Mouse (Mus musculus): ENCODE data around the gene Plppr1. TPM values are rescaled to one million over a fixed set of nuclear protein-coding genes. Genes with fewer than 3 reads are reported as not detected.

Plppr1 gene
- polyA plus RNA-seq, 1 experiment: not detected

- no peaks in the 10 kb centered on the region for H3K27me3 ChIP-seq (ENCODE audit: control insufficient read depth, insufficient read depth, insufficient read length)
- no peaks in the 10 kb centered on the region for H3K79me2 ChIP-seq (ENCODE audit: control insufficient read depth, insufficient read depth)
- H3K4me3 ChIP-seq: no peak overlapping the region
- H3K36me3 ChIP-seq (ENCODE audit: control insufficient read depth, insufficient read depth): no peaks in the 10 kb centered on the region
- no peak overlapping the region for H3K4me2 ChIP-seq (ENCODE audit: low read depth)
- H3ac ChIP-seq (ENCODE audit: control insufficient read depth, insufficient read length): no peak overlapping the region
- TF ChIP-seq MYOD1 (IDR thresholded peaks at IDR 0.05; ENCODE audit: control insufficient read depth in 1 of 3, insufficient read length in 2 of 3, low read depth in 2 of 3) (no peak), SRF (IDR thresholded peaks at IDR 0.05; ENCODE audit: control insufficient read depth, insufficient read length, low read depth) (no peak), POLR2A (IDR thresholded peaks at IDR 0.05; ENCODE audit: insufficient read length, low read depth) (no peak), CEBPB (IDR thresholded peaks at IDR 0.05; ENCODE audit: insufficient read depth, poor library complexity, severe bottlenecking) (no peak), POLR2AphosphoS2 (IDR thresholded peaks at IDR 0.05; ENCODE audit: insufficient read length, low read depth) (no peak), USF1 (IDR thresholded peaks at IDR 0.05; ENCODE audit: low read depth) (no peak)
Measured at GRCm38 (mm10) chr4:49156781-49157180, 97.7 kb downstream of the Plppr1 start.

DNA sequence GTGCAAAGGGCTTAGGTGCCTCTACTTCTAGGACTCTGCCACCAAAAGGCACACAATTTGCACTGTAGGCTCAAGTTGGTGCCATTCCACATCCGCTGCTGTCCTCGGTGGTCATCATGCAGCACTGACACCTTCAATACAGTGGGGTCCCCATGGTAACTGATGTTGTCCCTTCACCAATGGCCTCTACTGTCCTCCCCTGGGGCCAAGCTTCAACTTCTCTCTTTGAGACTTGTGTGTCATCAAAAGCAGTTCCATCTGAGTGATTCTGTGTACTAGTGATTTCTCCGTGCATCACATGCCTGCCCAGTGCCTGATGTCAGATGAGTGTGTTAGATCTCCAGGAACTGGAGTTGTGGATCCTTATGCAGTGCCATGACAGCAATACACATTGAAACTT is 104.2 kb downstream of the Plppr1 start:
- Histone ChIP-seq H3K4me2 (ENCODE audit: low read depth) (no peak overlapping the region), H3K27me3 (ENCODE audit: control insufficient read depth, insufficient read depth, insufficient read length) (no peaks in the 10 kb centered on the region), H3K36me3 (ENCODE audit: control insufficient read depth, insufficient read depth) (no peaks in the 10 kb centered on the region), H3K4me3 (no peak overlapping the region), H3K79me2 (ENCODE audit: control insufficient read depth, insufficient read depth) (no peaks in the 10 kb centered on the region), H3ac (ENCODE audit: control insufficient read depth, insufficient read length) (no peak overlapping the region)
- TF ChIP-seq USF1 (IDR thresholded peaks at IDR 0.05; ENCODE audit: low read depth) (no peak), MYOG (IDR thresholded peaks at IDR 0.05; ENCODE audit: control insufficient read depth in 1 of 3, insufficient read depth in 1 of 3, insufficient read length in 2 of 3, low read depth in 2 of 3) (no peak), REST (IDR thresholded peaks at IDR 0.05; ENCODE audit: insufficient read depth, insufficient read length) (no peak), MAX (IDR thresholded peaks at IDR 0.05; ENCODE audit: low read depth) (no peak), TCF3 (IDR thresholded peaks at IDR 0.05; ENCODE audit: insufficient read length, low read depth) (no peak), SRF (IDR thresholded peaks at IDR 0.05; ENCODE audit: control insufficient read depth, insufficient read length, low read depth) (no peak), E2F4 (IDR thresholded peaks at IDR 0.05; ENCODE audit: insufficient read depth) (no peak), MYOD1 (IDR thresholded peaks at IDR 0.05; ENCODE audit: control insufficient read depth in 1 of 3, insufficient read length in 2 of 3, low read depth in 2 of 3) (no peak), POLR2AphosphoS2 (IDR thresholded peaks at IDR 0.05; ENCODE audit: insufficient read length, low read depth) (no peak), POLR2A (IDR thresholded peaks at IDR 0.05; ENCODE audit: insufficient read length, low read depth) (no peak), CEBPB (IDR thresholded peaks at IDR 0.05; ENCODE audit: insufficient read depth, poor library complexity, severe bottlenecking) (no peak), TCF12 (IDR thresholded peaks at IDR 0.05; ENCODE audit: insufficient read depth, poor library complexity, severe bottlenecking) (no peak)

- no peak overlapping the region for H3K4me2 ChIP-seq (ENCODE audit: low read depth)
- TF ChIP-seq E2F4 (IDR thresholded peaks at IDR 0.05; ENCODE audit: insufficient read depth): no peak
- no peaks in the 10 kb centered on the region for H3K36me3 ChIP-seq (ENCODE audit: control insufficient read depth, insufficient read depth)
- no peak overlapping the region for H3K4me3 ChIP-seq
- no peak overlapping the region for H3ac ChIP-seq (ENCODE audit: control insufficient read depth, insufficient read length)
- H3K79me2 ChIP-seq (ENCODE audit: control insufficient read depth, insufficient read depth): no peaks in the 10 kb centered on the region
- no peaks in the 10 kb centered on the region for H3K27me3 ChIP-seq (ENCODE audit: control insufficient read depth, insufficient read depth, insufficient read length)
Measured at GRCm38 (mm10) chr4:49166391-49166790, 107.3 kb downstream of the Plppr1 start.

- Histone ChIP-seq H3K27me3 (ENCODE audit: control insufficient read depth, insufficient read depth, insufficient read length) (no peaks in the 10 kb centered on the region), H3K79me2 (ENCODE audit: control insufficient read depth, insufficient read depth) (no peaks in the 10 kb centered on the region), H3K4me3 (no peak overlapping the region), H3K36me3 (ENCODE audit: control insufficient read depth, insufficient read depth) (no peaks in the 10 kb centered on the region), H3K4me2 (ENCODE audit: low read depth) (no peak overlapping the region), H3ac (ENCODE audit: control insufficient read depth, insufficient read length) (no peak overlapping the region)
- TF ChIP-seq REST (IDR thresholded peaks at IDR 0.05; ENCODE audit: insufficient read depth, insufficient read length) (no peak), TCF12 (IDR thresholded peaks at IDR 0.05; ENCODE audit: insufficient read depth, poor library complexity, severe bottlenecking) (no peak), E2F4 (IDR thresholded peaks at IDR 0.05; ENCODE audit: insufficient read depth) (no peak), MYOD1 (IDR thresholded peaks at IDR 0.05; ENCODE audit: control insufficient read depth in 1 of 3, insufficient read length in 2 of 3, low read depth in 2 of 3) (no peak), TCF3 (IDR thresholded peaks at IDR 0.05; ENCODE audit: insufficient read length, low read depth) (no peak), POLR2A (IDR thresholded peaks at IDR 0.05; ENCODE audit: insufficient read length, low read depth) (no peak), POLR2AphosphoS2 (IDR thresholded peaks at IDR 0.05; ENCODE audit: insufficient read length, low read depth) (no peak), CEBPB (IDR thresholded peaks at IDR 0.05; ENCODE audit: insufficient read depth, poor library complexity, severe bottlenecking) (no peak), MYOG (IDR thresholded peaks at IDR 0.05; ENCODE audit: control insufficient read depth in 1 of 3, insufficient read depth in 1 of 3, insufficient read length in 2 of 3, low read depth in 2 of 3) (no peak), MAX (IDR thresholded peaks at IDR 0.05; ENCODE audit: low read depth) (no peak), USF1 (IDR thresholded peaks at IDR 0.05; ENCODE audit: low read depth) (no peak), SRF (IDR thresholded peaks at IDR 0.05; ENCODE audit: control insufficient read depth, insufficient read length, low read depth) (no peak)
Measured at GRCm38 (mm10) chr4:49167030-49167429, 108.0 kb downstream of the Plppr1 start.

GRCm38 (mm10) chr4:49169498-49169897 is 110.4 kb downstream of the Plppr1 start:
- H3K36me3 ChIP-seq (ENCODE audit: control insufficient read depth, insufficient read depth): no peaks in the 10 kb centered on the region
- H3K27me3 ChIP-seq (ENCODE audit: control insufficient read depth, insufficient read depth, insufficient read length): no peaks in the 10 kb centered on the region
- H3K79me2 ChIP-seq (ENCODE audit: control insufficient read depth, insufficient read depth): no peaks in the 10 kb centered on the region
- H3ac ChIP-seq (ENCODE audit: control insufficient read depth, insufficient read length): no peak overlapping the region
- H3K4me3 ChIP-seq: no peak overlapping the region
- H3K4me2 ChIP-seq (ENCODE audit: low read depth): no peak overlapping the region
- TF ChIP-seq TCF3 (IDR thresholded peaks at IDR 0.05; ENCODE audit: insufficient read length, low read depth): no peak
- TF ChIP-seq USF1 (IDR thresholded peaks at IDR 0.05; ENCODE audit: low read depth): no peak
- TF ChIP-seq POLR2A (IDR thresholded peaks at IDR 0.05; ENCODE audit: insufficient read length, low read depth): no peak
- TF ChIP-seq CEBPB (IDR thresholded peaks at IDR 0.05; ENCODE audit: insufficient read depth, poor library complexity, severe bottlenecking): no peak
- no peak for TF ChIP-seq POLR2AphosphoS2 (IDR thresholded peaks at IDR 0.05; ENCODE audit: insufficient read length, low read depth)
- TF ChIP-seq TCF12 (IDR thresholded peaks at IDR 0.05; ENCODE audit: insufficient read depth, poor library complexity, severe bottlenecking): no peak
- TF ChIP-seq SRF (IDR thresholded peaks at IDR 0.05; ENCODE audit: control insufficient read depth, insufficient read length, low read depth): no peak
- no peak for TF ChIP-seq E2F4 (IDR thresholded peaks at IDR 0.05; ENCODE audit: insufficient read depth)
